Mouse (Mus musculus): ENCODE results near the gene Ethe1.

DNA sequence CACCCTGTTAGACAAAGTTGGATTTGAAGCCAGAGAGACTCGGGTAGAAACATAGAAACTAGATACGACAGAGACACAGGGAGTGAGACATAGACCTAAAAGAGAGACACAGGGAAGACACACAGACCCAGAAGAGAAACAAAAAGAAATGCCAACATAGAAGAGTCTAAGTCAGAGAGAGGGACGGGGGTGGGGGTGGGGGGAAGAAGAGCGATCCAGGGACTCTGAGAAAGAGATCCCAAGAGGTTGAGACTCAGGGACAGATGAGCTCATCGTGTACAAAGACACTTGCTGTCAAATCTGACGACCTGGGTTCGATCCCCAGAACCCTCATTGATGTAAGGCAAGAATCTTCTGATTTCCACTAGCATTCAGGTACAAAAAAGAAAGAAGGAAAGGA is 24.4 kb downstream of the Ethe1 start:
- TF ChIP-seq CTCF (IDR thresholded peaks at IDR 0.05; ENCODE audit: extremely low read depth, insufficient read depth, low read length) (no peak), POLR2A (IDR thresholded peaks at IDR 0.05; ENCODE audit: extremely low read depth, insufficient read depth, low read length) (no peak)

Measured in cortical plate, adult 2 months (tissue).